Mouse (Mus musculus) midbrain, embryonic 14.5 days (tissue): ENCODE measurements around the gene Gja4. TPM values are rescaled to one million over a fixed set of nuclear protein-coding genes. Genes with fewer than 3 reads are reported as not detected.

Source experiments
- ATAC-seq: fragments of 200-750 bp; cut with Nextera tagmentation; 2 replicates; pipeline ENCODE4 v1.8.0; 2017; ENCODE audit warnings: moderate number of reproducible peaks, moderate library complexity; ENCODE audit not compliant: low FRiP score, low TSS enrichment
- DNase-seq: peaks from one replicate; pipeline ENCODE4 v3.0.0-alpha.2; 2015
- H3K27ac ChIP-seq: fragments of 300-500 bp; sonication (generic); replicated peaks from 2 replicates; pipeline ENCODE4 v1.5.1; 2014; ENCODE audit warnings: mild to moderate bottlenecking, low read depth, low read length, moderate library complexity
- H3K27me3 ChIP-seq: fragments of 300-500 bp; sonication (generic); 2 replicates; pipeline ENCODE4 v1.6.1; 2014; ENCODE audit warnings: low read length, control low read depth, mixed read lengths; ENCODE audit not compliant: control insufficient read depth, insufficient read depth
- H3K36me3 ChIP-seq: fragments of 300-500 bp; sonication (generic); 2 replicates; pipeline ENCODE4 v1.6.1; 2014; ENCODE audit warnings: low read length, control low read depth; ENCODE audit not compliant: control insufficient read depth, insufficient read depth
- H3K4me1 ChIP-seq: fragments of 300-500 bp; sonication (generic); 2 replicates; pipeline ENCODE4 v1.6.1; 2014; ENCODE audit warnings: mild to moderate bottlenecking, antibody characterized with exemption, low read length, control low read depth; ENCODE audit not compliant: control insufficient read depth, insufficient read depth
- H3K4me2 ChIP-seq: fragments of 300-500 bp; sonication (generic); 2 replicates; pipeline ENCODE4 v1.6.1; 2014; ENCODE audit warnings: mild to moderate bottlenecking, low read length, moderate library complexity
- H3K4me3 ChIP-seq: fragments of 300-500 bp; sonication (generic); replicated peaks from 2 replicates; pipeline ENCODE4 v1.5.1; 2014; ENCODE audit warnings: low read depth, low read length
- H3K9ac ChIP-seq: fragments of 300-500 bp; sonication (generic); replicated peaks from 2 replicates; pipeline ENCODE4 v1.6.1; 2014; ENCODE audit warnings: mild to moderate bottlenecking, low read length, moderate library complexity
- H3K9me3 ChIP-seq: fragments of 300-500 bp; sonication (generic); 2 replicates; pipeline ENCODE4 v1.6.1; 2016; ENCODE audit warnings: low read length, control low read depth, mixed read lengths; ENCODE audit not compliant: control insufficient read depth
- WGBS: fragments of 180-500 bp; shearing (Covaris S2); extraction: QIAGEN DNeasy Blood & Tissue Kit; methylation state at CpG from one replicate; pipeline ENCODE4 v1.1.7; 2014; 5-methylcytosine and 5-hydroxymethylcytosine counted together
- polyA plus RNA-seq: library from polyadenylated mRNA; unstranded; fragments of >200 nt; fragmentation: Nextera tagmentation; extraction: Ambion mirVana; gene quantifications from 2 replicates; pipeline ENCODE4 v1.2.1, GENCODE M21; 2014

The Gja4 gene
- polyA plus RNA-seq, 1 experiment from 2014 or later = 24.4 TPM

DNA sequence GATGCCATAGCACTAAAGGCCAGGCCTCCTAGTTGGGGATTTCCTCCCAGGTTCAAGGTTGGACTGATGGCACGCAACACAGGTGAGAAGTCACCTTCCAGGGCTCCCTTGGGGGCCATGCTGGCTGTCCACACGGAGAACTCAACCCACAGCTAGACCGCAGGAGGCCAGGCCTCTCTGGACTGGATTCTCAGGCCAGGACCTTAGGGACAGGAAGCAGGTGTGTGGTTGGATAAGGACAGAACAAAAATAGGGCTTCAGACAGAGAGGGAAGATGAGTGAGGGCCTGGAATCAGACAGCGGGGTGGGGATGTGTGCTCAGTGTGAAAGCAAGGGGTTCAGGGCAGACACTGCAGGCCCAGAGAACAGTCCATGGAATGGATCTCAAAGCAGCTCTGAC lies 26.9 kb downstream of the Gja4 start:
- DNase-seq (no peak), ATAC-seq (no peak)
- Histone ChIP-seq H3K9ac (no peak overlapping the region), H3K4me1 (no peaks in the 10 kb centered on the region), H3K4me2 (no peak overlapping the region), H3K36me3 (no peaks in the 10 kb centered on the region), H3K4me3 (no peak overlapping the region), H3K27ac (no peak overlapping the region), H3K9me3 (no peaks in the 10 kb centered on the region), H3K27me3 (no peaks in the 10 kb centered on the region)
- 83% methylated on average over 4 of the region's 4 CpGs for WGBS

DNA sequence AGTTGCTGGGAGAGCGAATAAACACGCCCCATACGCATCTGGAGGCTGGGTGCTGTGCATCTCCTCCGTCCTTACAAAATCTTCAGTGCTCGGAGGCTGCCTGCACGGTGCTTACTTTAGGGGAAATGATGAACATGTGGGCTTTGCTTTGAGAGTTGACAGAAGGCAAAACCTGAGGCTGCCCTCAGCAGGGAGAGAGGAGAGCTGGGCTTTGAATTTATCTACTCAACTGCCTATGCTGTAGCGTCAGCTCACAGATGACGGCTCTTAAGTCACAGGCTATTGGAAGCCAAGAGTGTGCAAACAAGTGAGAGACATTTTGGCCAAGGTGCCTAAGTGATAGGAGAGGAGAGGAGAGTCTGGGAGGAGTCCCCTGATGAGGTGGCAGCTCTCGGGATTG lies 34.6 kb downstream of the Gja4 start:
- Histone ChIP-seq H3K27me3 (no peaks in the 10 kb centered on the region), H3K36me3 (no peaks in the 10 kb centered on the region), H3K27ac (no peak overlapping the region), H3K9me3 (no peaks in the 10 kb centered on the region), H3K4me2 (no peak overlapping the region), H3K4me1 (no peaks in the 10 kb centered on the region), H3K4me3 (no peak overlapping the region), H3K9ac (no peak overlapping the region)
- WGBS = 86% methylated on average over 9 of the region's 9 CpGs
- no peak for ATAC-seq
- DNase-seq = no peak

DNA sequence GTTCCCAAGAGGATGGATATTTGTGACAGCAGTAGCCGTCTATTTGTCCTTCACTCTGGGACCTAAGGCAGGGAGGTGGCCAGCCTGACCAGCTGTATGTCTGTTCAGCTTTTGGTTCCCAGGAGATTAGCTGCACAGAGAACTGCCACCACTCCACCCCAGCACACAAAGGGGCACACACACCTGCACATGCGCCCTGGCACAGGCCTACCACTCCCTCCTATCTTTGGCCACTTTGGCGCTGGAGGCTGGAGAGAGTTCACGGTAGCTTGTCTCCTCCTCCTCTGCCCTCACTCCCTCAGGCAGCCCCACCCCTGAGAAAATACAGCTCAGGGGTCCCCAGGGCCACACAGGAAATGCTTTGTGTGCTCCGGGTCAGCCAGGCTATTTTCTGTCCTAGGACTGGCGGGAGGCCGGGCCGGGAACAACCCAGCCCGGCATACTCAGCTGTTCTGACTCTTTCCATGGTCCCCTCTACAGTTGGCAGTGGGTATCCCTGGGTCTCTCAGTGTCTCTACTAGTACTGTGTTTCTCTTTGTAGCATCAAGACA lies 35.3 kb downstream of the Gja4 start:
- Histone ChIP-seq H3K27me3 (no peaks in the 10 kb centered on the region), H3K36me3 (no peaks in the 10 kb centered on the region), H3K9ac (no peak overlapping the region), H3K4me2 (no peak overlapping the region), H3K27ac (no peak overlapping the region), H3K4me1 (no peaks in the 10 kb centered on the region), H3K4me3 (no peak overlapping the region), H3K9me3 (no peaks in the 10 kb centered on the region)
- ATAC-seq = no peak
- no peak for DNase-seq
- WGBS = 63% methylated on average over 9 of the region's 9 CpGs

DNA sequence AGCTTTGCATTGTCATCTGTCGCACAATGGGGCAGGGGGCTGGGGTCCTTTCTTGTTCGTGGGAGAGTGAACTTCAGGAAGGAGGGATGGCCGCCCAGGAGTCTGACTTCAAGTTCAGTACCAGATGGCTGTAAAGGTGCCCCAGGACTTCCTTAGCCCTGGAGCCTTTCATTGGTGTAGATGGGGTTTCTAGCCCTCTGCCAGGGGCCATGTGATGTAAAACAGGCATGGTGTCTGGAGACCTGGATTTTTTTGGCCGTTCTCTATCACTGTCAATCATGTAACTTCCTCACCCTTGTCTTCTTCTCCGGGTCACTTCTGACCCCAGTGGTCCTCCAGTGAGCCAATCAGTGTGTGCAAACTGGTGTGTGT lies 49.7 kb downstream of the Gja4 start:
- H3K4me2 ChIP-seq = no peak overlapping the region
- H3K9ac ChIP-seq = no peak overlapping the region
- H3K9me3 ChIP-seq = no peaks in the 10 kb centered on the region
- WGBS = 42% methylated on average over 5 of the region's 5 CpGs
- no peak overlapping the region for H3K27ac ChIP-seq
- no peaks in the 10 kb centered on the region for H3K27me3 ChIP-seq
- ATAC-seq = no peak
- DNase-seq = no peak
- H3K4me1 ChIP-seq = no peaks in the 10 kb centered on the region
- no peaks in the 10 kb centered on the region for H3K36me3 ChIP-seq
- no peak overlapping the region for H3K4me3 ChIP-seq

DNA sequence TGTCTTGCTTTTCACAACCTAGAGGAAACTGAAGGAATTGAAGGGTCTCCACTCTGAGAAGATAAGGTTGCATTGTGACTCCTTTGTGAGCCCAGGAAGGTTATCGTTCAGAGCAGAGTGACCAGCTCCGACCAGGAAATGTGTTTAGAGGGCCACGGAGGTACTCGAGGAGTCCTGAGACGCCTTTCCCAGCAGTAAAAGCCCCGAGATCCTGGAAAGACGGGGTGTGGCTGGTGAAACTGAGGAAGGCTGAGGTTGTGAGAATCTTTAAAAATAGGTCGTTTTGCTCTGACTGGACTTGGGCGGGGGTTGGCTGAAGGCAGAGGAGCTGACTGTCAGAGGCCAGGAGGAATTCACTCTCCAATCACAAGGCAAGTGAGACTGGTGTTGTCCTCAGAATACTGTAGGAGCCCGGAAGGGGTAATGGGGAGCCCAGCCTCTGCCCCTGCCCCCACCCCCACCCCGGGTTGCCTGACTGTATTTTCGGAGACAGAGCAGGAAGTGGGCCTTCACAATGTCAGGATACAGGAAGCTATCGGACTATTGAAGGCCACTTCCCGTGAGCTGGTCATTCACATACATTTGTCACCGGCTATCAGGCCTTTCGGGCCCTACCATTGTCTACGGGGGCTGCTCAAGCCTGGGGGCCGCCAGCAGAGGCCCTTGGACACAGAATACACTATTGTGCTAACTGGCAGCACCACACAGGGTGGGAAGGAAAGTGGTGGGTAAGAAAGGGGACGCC lies 50.2 kb downstream of the Gja4 start:
- H3K27ac ChIP-seq = no peak overlapping the region
- H3K4me2 ChIP-seq = no peak overlapping the region
- H3K4me3 ChIP-seq = no peak overlapping the region
- no peaks in the 10 kb centered on the region for H3K4me1 ChIP-seq
- H3K36me3 ChIP-seq = no peaks in the 10 kb centered on the region
- ATAC-seq (no peak), DNase-seq (no peak)
- H3K9me3 ChIP-seq = no peaks in the 10 kb centered on the region
- H3K27me3 ChIP-seq = no peaks in the 10 kb centered on the region
- 63% methylated on average over 19 of the region's 19 CpGs for WGBS
- H3K9ac ChIP-seq = no peak overlapping the region

- WGBS = 92% methylated on average over 14 of the region's 14 CpGs
- Histone ChIP-seq H3K9ac (no peak overlapping the region), H3K4me2 (no peak overlapping the region), H3K36me3 (no peaks in the 10 kb centered on the region), H3K27me3 (no peaks in the 10 kb centered on the region), H3K4me3 (no peak overlapping the region), H3K27ac (no peak overlapping the region), H3K9me3 (no peaks in the 10 kb centered on the region), H3K4me1 (no peaks in the 10 kb centered on the region)
- ATAC-seq (no peak), DNase-seq (no peak)
These were observed 52.2 kb downstream of the Gja4 start for GRCm38 (mm10) chr4:127261601-127262000.

Other genes starting within 250 kb of the Gja4 start
- gene Zmym6, start 236.7 kb downstream of the Gja4 start, polyA plus RNA-seq = 33.4 and 42.8 TPM in 2 replicates
- 15.7 and 17.6 TPM in 2 replicates for gene Tmem35b, start 190.3 kb downstream of the Gja4 start, polyA plus RNA-seq
- gene Dlgap3, start 144.8 kb downstream of the Gja4 start, polyA plus RNA-seq = 22.3 and 25.5 TPM in 2 replicates
- gene Smim12, start 70.3 kb downstream of the Gja4 start, polyA plus RNA-seq = 43.0 and 52.2 TPM in 2 replicates
- 0.18 and 0.38 TPM in 2 replicates for gene Gjb3, start 16.8 kb upstream of the Gja4 start, polyA plus RNA-seq
- gene Gjb4, start 40.0 kb upstream of the Gja4 start, polyA plus RNA-seq = not detected in 2 replicates
- not detected in 2 replicates for gene Gjb5, start 44.1 kb upstream of the Gja4 start, polyA plus RNA-seq